Mouse (Mus musculus) cerebellum, adult 2 months (tissue): ENCODE results near the gene Hspa5.

Source experiments
- CTCF ChIP-seq: fragments of 200-500 bp; IDR thresholded peaks from 2 replicates; pipeline ENCODE4 v1.5.1; 2011; ENCODE audit warnings: low read depth, mild to moderate bottlenecking, control low read depth, low read length, moderate library complexity, borderline replicate concordance; ENCODE audit not compliant: insufficient read depth
- POLR2A ChIP-seq: fragments of 200-500 bp; IDR thresholded peaks from 2 replicates; pipeline ENCODE4 v1.6.1; 2011; ENCODE audit warnings: low read length, control low read depth, borderline replicate concordance; ENCODE audit not compliant: insufficient read depth

- TF ChIP-seq CTCF (no peak), POLR2A (no peak)
Measured at GRCm38 (mm10) chr2:34736626-34737025, 35.1 kb upstream of the Hspa5 start.
